Mouse (Mus musculus) forebrain, embryonic 12.5 days (tissue): ENCODE measurements at regions not wholly inside any gene's neighbourhood (a gene's known extent, or its start where the extent isn't known, plus 50 kb on each side); places are given as distances from the start of the nearest gene placed in this dataset.

Source experiments
- ATAC-seq: fragments of 200-750 bp; cut with Nextera tagmentation; 2 replicates; pipeline ENCODE4 v1.8.0; 2017; ENCODE audit warnings: moderate TSS enrichment; ENCODE audit not compliant: low FRiP score
- H3K27ac ChIP-seq: fragments of 300-500 bp; sonication (generic); 2 replicates; pipeline ENCODE4 v1.5.1; 2016; ENCODE audit warnings: mild to moderate bottlenecking
- H3K27me3 ChIP-seq: fragments of 300-500 bp; sonication (generic); 2 replicates; pipeline ENCODE4 v1.6.1; 2016; ENCODE audit warnings: mild to moderate bottlenecking
- H3K36me3 ChIP-seq: fragments of 300-500 bp; sonication (generic); replicated peaks from 2 replicates; pipeline ENCODE4 v1.6.1; 2016; ENCODE audit warnings: mild to moderate bottlenecking
- H3K4me1 ChIP-seq: fragments of 300-500 bp; sonication (generic); 2 replicates; pipeline ENCODE4 v1.6.1; 2016
- H3K4me2 ChIP-seq: fragments of 300-500 bp; sonication (generic); 2 replicates; pipeline ENCODE4 v1.6.1; 2016; ENCODE audit warnings: mild to moderate bottlenecking, moderate library complexity
- H3K4me3 ChIP-seq: fragments of 300-500 bp; sonication (generic); replicated peaks from 2 replicates; pipeline ENCODE4 v1.5.1; 2016; ENCODE audit warnings: mild to moderate bottlenecking
- H3K9ac ChIP-seq: fragments of 300-500 bp; sonication (generic); 2 replicates; pipeline ENCODE4 v1.6.1; 2016; ENCODE audit warnings: mild to moderate bottlenecking
- H3K9me3 ChIP-seq: fragments of 300-500 bp; sonication (generic); 2 replicates; pipeline ENCODE4 v1.6.1; 2016
- WGBS: fragments of 180-500 bp; shearing (Covaris S2); methylation state at CpG from one replicate; pipeline ENCODE4 v1.1.7; 2016; 5-methylcytosine and 5-hydroxymethylcytosine counted together

- ATAC-seq: no peak
- Histone ChIP-seq H3K27ac (no peak overlapping the region), H3K36me3 (no peaks in the 10 kb centered on the region), H3K4me3 (no peak overlapping the region), H3K4me2 (no peak overlapping the region), H3K9me3 (0 out of 2 replicates have a peak, but pooled peaks cover 13% of the 10 kb centered on the region), H3K27me3 (no peaks in the 10 kb centered on the region), H3K4me1 (no peaks in the 10 kb centered on the region), H3K9ac (no peak overlapping the region)
- WGBS: 90% methylated on average over 3 of the region's 3 CpGs
These were observed 295.9 kb downstream of the Fat4 start for GRCm38 (mm10) chr3:39182646-39183045.

GRCm38 (mm10) chr3:39195102-39195501 lies 308.4 kb downstream of the Fat4 start:
- Histone ChIP-seq H3K9ac (no peak overlapping the region), H3K4me3 (no peak overlapping the region), H3K36me3 (no peaks in the 10 kb centered on the region), H3K4me1 (no peaks in the 10 kb centered on the region; the same call in 1 of the 2 replicates), H3K9me3 (no peaks in the 10 kb centered on the region), H3K27me3 (no peaks in the 10 kb centered on the region), H3K4me2 (no peak overlapping the region), H3K27ac (no peak overlapping the region)
- 73% methylated on average over 6 of the region's 6 CpGs for WGBS
- ATAC-seq: no peak

GRCm38 (mm10) chr3:39202662-39203061 lies 315.9 kb downstream of the Fat4 start:
- no peaks in the 10 kb centered on the region for H3K27me3 ChIP-seq
- H3K9me3 ChIP-seq: no peaks in the 10 kb centered on the region
- 58% methylated on average over 7 of the region's 7 CpGs for WGBS
- H3K9ac ChIP-seq: no peak overlapping the region
- no peaks in the 10 kb centered on the region for H3K4me1 ChIP-seq
- no peak overlapping the region for H3K4me2 ChIP-seq
- no peak overlapping the region for H3K27ac ChIP-seq
- no peaks in the 10 kb centered on the region for H3K36me3 ChIP-seq
- no peak for ATAC-seq
- no peak overlapping the region for H3K4me3 ChIP-seq

- Histone ChIP-seq H3K4me1 (peaks cover 7% of the 10 kb centered on the region; the same call in 1 of the 2 replicates), H3K9ac (no peak overlapping the region), H3K27me3 (no peaks in the 10 kb centered on the region), H3K4me3 (no peak overlapping the region), H3K27ac (no peak overlapping the region), H3K36me3 (no peaks in the 10 kb centered on the region), H3K4me2 (no peak overlapping the region), H3K9me3 (no peaks in the 10 kb centered on the region)
- no peak for ATAC-seq
- WGBS: 78% methylated on average over 1 of the region's 1 CpGs
These were observed 321.9 kb downstream of the Fat4 start for GRCm38 (mm10) chr3:39208651-39209050.

- H3K36me3 ChIP-seq: no peaks in the 10 kb centered on the region
- 76% methylated on average over 8 of the region's 8 CpGs for WGBS
- H3K27me3 ChIP-seq: no peaks in the 10 kb centered on the region
- H3K27ac ChIP-seq: no peak overlapping the region
- H3K4me3 ChIP-seq: no peak overlapping the region
- peaks cover 7% of the 10 kb centered on the region; the same call in 1 of the 2 replicates for H3K4me1 ChIP-seq
- H3K9ac ChIP-seq: no peak overlapping the region
- no peaks in the 10 kb centered on the region for H3K9me3 ChIP-seq
- H3K4me2 ChIP-seq: no peak overlapping the region
- ATAC-seq: peak; percentile 70; the same call in 1 of the 2 replicates
These were observed 322.8 kb downstream of the Fat4 start for GRCm38 (mm10) chr3:39209382-39210165.

- 66% methylated on average over 5 of the region's 5 CpGs for WGBS
- Histone ChIP-seq H3K4me3 (no peak overlapping the region), H3K4me1 (peaks cover 7% of the 10 kb centered on the region; the same call in 1 of the 2 replicates), H3K4me2 (no peak overlapping the region), H3K9ac (no peak overlapping the region), H3K36me3 (no peaks in the 10 kb centered on the region), H3K9me3 (no peaks in the 10 kb centered on the region), H3K27ac (no peak overlapping the region), H3K27me3 (no peaks in the 10 kb centered on the region)
- ATAC-seq: no peak
These were observed 324.9 kb downstream of the Fat4 start for GRCm38 (mm10) chr3:39211670-39212069.

- Histone ChIP-seq H3K4me2 (peak overlapping the region; percentile 32), H3K9ac (peak overlapping the region; percentile 25; the same call in 1 of the 2 replicates), H3K4me3 (no peak overlapping the region), H3K4me1 (peaks cover 12% of the 10 kb centered on the region), H3K36me3 (no peaks in the 10 kb centered on the region), H3K27me3 (no peaks in the 10 kb centered on the region), H3K27ac (peak overlapping the region; percentile 61), H3K9me3 (no peaks in the 10 kb centered on the region)
- ATAC-seq: peak; percentile 90
- WGBS: 16% methylated on average over 10 of the region's 10 CpGs
These were observed 333.4 kb downstream of the Fat4 start for GRCm38 (mm10) chr3:39220011-39220706.

- Histone ChIP-seq H3K4me3 (no peak overlapping the region), H3K27ac (no peak overlapping the region), H3K4me2 (no peak overlapping the region), H3K36me3 (no peaks in the 10 kb centered on the region), H3K9ac (0 out of 2 replicates have a peak overlapping the region, but pooled peaks have one; percentile 25), H3K4me1 (peaks cover 12% of the 10 kb centered on the region), H3K27me3 (no peaks in the 10 kb centered on the region), H3K9me3 (no peaks in the 10 kb centered on the region)
- 17% methylated on average over 2 of the region's 2 CpGs for WGBS
- ATAC-seq: peak; percentile 58; the same call in 1 of the 2 replicates
These were observed 333.9 kb downstream of the Fat4 start for GRCm38 (mm10) chr3:39220707-39221034.

- no peak for ATAC-seq
- Histone ChIP-seq H3K9me3 (no peaks in the 10 kb centered on the region), H3K36me3 (no peaks in the 10 kb centered on the region), H3K9ac (no peak overlapping the region), H3K4me3 (no peak overlapping the region), H3K27me3 (no peaks in the 10 kb centered on the region), H3K27ac (no peak overlapping the region), H3K4me2 (no peak overlapping the region), H3K4me1 (peaks cover 12% of the 10 kb centered on the region)
- WGBS: 92% methylated on average over 4 of the region's 4 CpGs
These were observed 335.3 kb downstream of the Fat4 start for GRCm38 (mm10) chr3:39222059-39222458.

GRCm38 (mm10) chr3:39234921-39235320 lies 348.2 kb downstream of the Fat4 start:
- Histone ChIP-seq H3K27me3 (no peaks in the 10 kb centered on the region), H3K36me3 (no peaks in the 10 kb centered on the region), H3K4me2 (no peak overlapping the region), H3K9me3 (no peaks in the 10 kb centered on the region), H3K4me3 (no peak overlapping the region), H3K9ac (no peak overlapping the region), H3K27ac (no peak overlapping the region), H3K4me1 (no peaks in the 10 kb centered on the region)
- ATAC-seq: no peak
- 61% methylated on average over 2 of the region's 2 CpGs for WGBS

GRCm38 (mm10) chr3:39248712-39249111 lies 362.0 kb downstream of the Fat4 start:
- peak overlapping the region; percentile 78 for H3K27ac ChIP-seq
- H3K27me3 ChIP-seq: no peaks in the 10 kb centered on the region
- H3K9ac ChIP-seq: no peak overlapping the region
- no peak overlapping the region for H3K4me3 ChIP-seq
- peaks cover 9% of the 10 kb centered on the region; the same call in 1 of the 2 replicates for H3K4me1 ChIP-seq
- H3K36me3 ChIP-seq: no peaks in the 10 kb centered on the region
- ATAC-seq: peak; percentile 37; the same call in 1 of the 2 replicates
- H3K9me3 ChIP-seq: no peaks in the 10 kb centered on the region
- 78% methylated on average over 4 of the region's 4 CpGs for WGBS
- no peak overlapping the region for H3K4me2 ChIP-seq

- ATAC-seq: peak; percentile 93
- Histone ChIP-seq H3K4me2 (no peak overlapping the region), H3K9me3 (no peaks in the 10 kb centered on the region), H3K27ac (no peak overlapping the region), H3K9ac (no peak overlapping the region), H3K36me3 (no peaks in the 10 kb centered on the region), H3K4me1 (peaks cover 9% of the 10 kb centered on the region; the same call in 1 of the 2 replicates), H3K4me3 (no peak overlapping the region), H3K27me3 (no peaks in the 10 kb centered on the region)
- 55% methylated on average over 4 of the region's 4 CpGs for WGBS
These were observed 362.6 kb downstream of the Fat4 start for GRCm38 (mm10) chr3:39249224-39249892.
